Mouse (Mus musculus): ENCODE measurements around the gene Chchd1. TPM values are rescaled to one million over a fixed set of nuclear protein-coding genes. Genes with fewer than 3 reads are reported as not detected.
A peak's percentile ranks its signal among the peaks of the same experiment; 100 is the strongest.

Chchd1 gene
- polyA plus RNA-seq, 1 experiment from 2014 or later, result 234 TPM

- Histone ChIP-seq H3K4me3 (ENCODE audit: low read depth, low read length) (no peak overlapping the region), H3K27ac (ENCODE audit: low read depth) (no peak overlapping the region), H3K36me3 (ENCODE audit: control insufficient read depth, insufficient read depth, low read length) (peaks cover 94% of the 10 kb centered on the region), H3K9me3 (ENCODE audit: control insufficient read depth, low read length) (no peaks in the 10 kb centered on the region), H3K4me1 (replicated peaks; ENCODE audit: control insufficient read depth, insufficient read depth, low read length) (no peaks in the 10 kb centered on the region), H3K27me3 (replicated peaks; ENCODE audit: control insufficient read depth, insufficient read depth, low read length) (no peaks in the 10 kb centered on the region), H3K9ac (ENCODE audit: low read length) (no peak overlapping the region), H3K4me2 (ENCODE audit: low read length) (no peak overlapping the region)
- 20% methylated on average over 5 of the region's 5 CpGs for WGBS
- ATAC-seq (replicated peaks; ENCODE audit: low FRiP score, low TSS enrichment, low read depth) (no peak; the same call in 1 of the 2 replicates), DNase-seq (ENCODE audit: low spot score) (peak; percentile 78)
These were observed 21.2 kb downstream of the Chchd1 start for GRCm38 (mm10) chr14:20724043-20724442.

GRCm38 (mm10) chr14:20725660-20726339 lies 23.0 kb downstream of the Chchd1 start:
- Histone ChIP-seq H3K27ac (ENCODE audit: low read depth) (0 out of 2 replicates have a peak overlapping the region, but pooled peaks have one; percentile 7), H3K4me1 (replicated peaks; ENCODE audit: control insufficient read depth, insufficient read depth, low read length) (no peaks in the 10 kb centered on the region), H3K4me3 (ENCODE audit: low read depth, low read length) (no peak overlapping the region), H3K9ac (ENCODE audit: low read length) (no peak overlapping the region), H3K27me3 (replicated peaks; ENCODE audit: control insufficient read depth, insufficient read depth, low read length) (no peaks in the 10 kb centered on the region), H3K36me3 (ENCODE audit: control insufficient read depth, insufficient read depth, low read length) (peaks cover 96% of the 10 kb centered on the region), H3K9me3 (ENCODE audit: control insufficient read depth, low read length) (no peaks in the 10 kb centered on the region), H3K4me2 (ENCODE audit: low read length) (no peak overlapping the region)
- ATAC-seq (replicated peaks; ENCODE audit: low FRiP score, low TSS enrichment, low read depth) (no peak), DNase-seq (ENCODE audit: low spot score) (peak; percentile 58)
- WGBS, result 49% methylated on average over 6 of the region's 6 CpGs

- H3K27me3 ChIP-seq (replicated peaks; ENCODE audit: control insufficient read depth, insufficient read depth, low read length), result no peaks in the 10 kb centered on the region
- no peaks in the 10 kb centered on the region for H3K9me3 ChIP-seq (ENCODE audit: control insufficient read depth, low read length)
- H3K4me3 ChIP-seq (ENCODE audit: low read depth, low read length), result no peak overlapping the region
- peaks cover 15% of the 10 kb centered on the region for H3K4me1 ChIP-seq (replicated peaks; ENCODE audit: control insufficient read depth, insufficient read depth, low read length)
- no peak for ATAC-seq (replicated peaks; ENCODE audit: low FRiP score, low TSS enrichment, low read depth)
- H3K36me3 ChIP-seq (ENCODE audit: control insufficient read depth, insufficient read depth, low read length), result peaks cover 70% of the 10 kb centered on the region
- DNase-seq (ENCODE audit: low spot score), result no peak
- 94% methylated on average over 9 of the region's 9 CpGs for WGBS
- H3K27ac ChIP-seq (ENCODE audit: low read depth), result no peak overlapping the region
- H3K4me2 ChIP-seq (ENCODE audit: low read length), result no peak overlapping the region
- H3K9ac ChIP-seq (ENCODE audit: low read length), result no peak overlapping the region
These were observed 27.1 kb downstream of the Chchd1 start for GRCm38 (mm10) chr14:20729871-20730270.

GRCm38 (mm10) chr14:20730853-20731602 lies 28.2 kb downstream of the Chchd1 start:
- no peaks in the 10 kb centered on the region for H3K9me3 ChIP-seq (ENCODE audit: control insufficient read depth, low read length)
- peaks cover 20% of the 10 kb centered on the region for H3K4me1 ChIP-seq (replicated peaks; ENCODE audit: control insufficient read depth, insufficient read depth, low read length)
- no peaks in the 10 kb centered on the region for H3K27me3 ChIP-seq (replicated peaks; ENCODE audit: control insufficient read depth, insufficient read depth, low read length)
- H3K9ac ChIP-seq (ENCODE audit: low read length), result no peak overlapping the region
- H3K27ac ChIP-seq (ENCODE audit: low read depth), result no peak overlapping the region
- no peak overlapping the region for H3K4me2 ChIP-seq (ENCODE audit: low read length)
- ATAC-seq (replicated peaks; ENCODE audit: low FRiP score, low TSS enrichment, low read depth) (no peak), DNase-seq (ENCODE audit: low spot score) (no peak)
- H3K36me3 ChIP-seq (ENCODE audit: control insufficient read depth, insufficient read depth, low read length), result peaks cover 65% of the 10 kb centered on the region
- WGBS, result 89% methylated on average over 9 of the region's 9 CpGs
- no peak overlapping the region for H3K4me3 ChIP-seq (ENCODE audit: low read depth, low read length)

- H3K36me3 ChIP-seq (ENCODE audit: control insufficient read depth, insufficient read depth, low read length), result peaks cover 55% of the 10 kb centered on the region
- peak overlapping the region; percentile 94; the same call in 1 of the 2 replicates for H3K27ac ChIP-seq (ENCODE audit: low read depth)
- no peaks in the 10 kb centered on the region for H3K27me3 ChIP-seq (replicated peaks; ENCODE audit: control insufficient read depth, insufficient read depth, low read length)
- DNase-seq (ENCODE audit: low spot score), result peak; percentile 53
- WGBS, result 45% methylated on average over 12 of the region's 12 CpGs
- peak overlapping the region; percentile 90 for H3K9ac ChIP-seq (ENCODE audit: low read length)
- peak overlapping the region; percentile 73 for H3K4me3 ChIP-seq (ENCODE audit: low read depth, low read length)
- peaks cover 20% of the 10 kb centered on the region for H3K4me1 ChIP-seq (replicated peaks; ENCODE audit: control insufficient read depth, insufficient read depth, low read length)
- H3K9me3 ChIP-seq (ENCODE audit: control insufficient read depth, low read length), result no peaks in the 10 kb centered on the region
- peak overlapping the region; percentile 86 for H3K4me2 ChIP-seq (ENCODE audit: low read length)
- ATAC-seq (replicated peaks; ENCODE audit: low FRiP score, low TSS enrichment, low read depth), result no peak
These were observed 30.5 kb downstream of the Chchd1 start for GRCm38 (mm10) chr14:20733041-20733951.

DNA sequence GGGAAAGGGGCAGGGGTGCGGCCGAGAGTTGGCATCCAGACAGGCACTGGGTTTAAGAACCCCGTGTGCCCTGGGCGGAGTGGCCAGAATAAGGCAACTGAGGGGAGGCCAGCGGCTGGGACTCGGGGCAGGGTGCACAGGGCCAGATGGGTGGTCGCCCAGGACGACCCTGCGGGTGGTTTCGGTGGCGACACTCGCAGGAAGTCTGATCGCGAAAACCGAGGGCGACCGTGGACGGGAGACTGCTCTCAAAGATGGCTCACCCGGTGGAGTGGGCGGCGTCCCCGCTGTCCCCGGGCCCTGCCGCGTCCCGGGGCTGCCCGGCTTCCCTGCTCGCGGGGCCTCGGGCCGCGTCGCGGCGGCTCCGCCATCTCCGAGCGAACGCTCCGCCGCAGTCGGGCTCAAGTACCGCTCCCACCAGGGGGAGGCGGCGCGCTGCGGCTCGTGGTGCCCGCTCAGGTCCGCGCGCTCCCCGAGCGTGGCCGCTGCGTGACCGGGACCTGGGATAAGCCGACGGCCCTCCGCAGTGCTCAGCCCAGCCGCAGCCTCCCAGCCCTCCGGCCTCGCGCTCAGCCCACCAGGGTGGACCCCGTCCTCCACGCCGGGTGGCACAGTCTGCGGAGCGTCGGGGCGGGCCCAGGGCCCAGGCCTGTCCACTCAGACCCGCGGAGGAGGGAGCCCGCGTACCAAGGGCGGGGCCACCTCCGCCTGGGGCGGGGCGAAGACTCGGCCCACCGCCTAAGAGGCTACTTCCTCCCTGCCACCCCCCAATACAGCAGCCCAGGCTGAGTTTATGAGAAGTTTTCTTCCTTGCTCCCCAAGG lies 31.4 kb downstream of the Chchd1 start, which contains the start of gene Ndst2:
TSS of gene Ndst2 (minus strand) at position 611 of the 823 bp plus-strand sequence.
- peaks cover 55% of the 10 kb centered on the region for H3K36me3 ChIP-seq (ENCODE audit: control insufficient read depth, insufficient read depth, low read length)

DNA sequence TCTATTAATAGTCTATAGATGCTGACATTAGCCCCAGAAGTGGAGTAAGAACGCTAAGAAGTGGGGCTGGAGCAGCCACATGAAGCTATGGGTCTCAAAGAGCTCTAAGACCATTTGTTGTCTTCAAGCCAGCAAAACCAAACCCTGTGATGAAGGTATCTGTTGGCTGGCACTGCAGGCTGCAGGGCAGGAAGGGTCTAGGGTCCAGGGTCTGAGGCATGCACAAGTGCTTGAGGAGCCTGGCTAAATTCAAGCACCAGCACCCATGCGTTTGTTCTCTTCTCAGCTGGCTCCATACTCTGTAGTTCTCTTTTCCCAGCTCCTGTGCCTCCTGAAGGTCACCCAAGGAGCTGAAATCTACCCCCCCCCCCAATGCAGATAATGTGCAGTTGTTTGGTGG lies 32.2 kb downstream of the Chchd1 start:
- Histone ChIP-seq H3K27ac (ENCODE audit: low read depth) (peak overlapping the region; percentile 94), H3K9me3 (ENCODE audit: control insufficient read depth, low read length) (no peaks in the 10 kb centered on the region), H3K4me1 (replicated peaks; ENCODE audit: control insufficient read depth, insufficient read depth, low read length) (peaks cover 20% of the 10 kb centered on the region), H3K4me2 (ENCODE audit: low read length) (peak overlapping the region; percentile 86), H3K27me3 (replicated peaks; ENCODE audit: control insufficient read depth, insufficient read depth, low read length) (no peaks in the 10 kb centered on the region), H3K9ac (ENCODE audit: low read length) (no peak overlapping the region; the same call in 1 of the 2 replicates), H3K36me3 (ENCODE audit: control insufficient read depth, insufficient read depth, low read length) (peaks cover 55% of the 10 kb centered on the region), H3K4me3 (ENCODE audit: low read depth, low read length) (peak overlapping the region; percentile 73; the same call in 1 of the 2 replicates)
- ATAC-seq (replicated peaks; ENCODE audit: low FRiP score, low TSS enrichment, low read depth) (no peak), DNase-seq (ENCODE audit: low spot score) (no peak)
- 64% methylated on average over 2 of the region's 2 CpGs for WGBS

More for the DNA sequence above, 31.4 kb downstream of the Chchd1 start, which contains the start of gene Ndst2:
- under 1% methylated on average over 76 of the region's 81 CpGs for WGBS
- peak within 1 kb of the TSS; percentile 90 for H3K9ac ChIP-seq (ENCODE audit: low read length)
- H3K27ac ChIP-seq (ENCODE audit: low read depth), result peak within 1 kb of the TSS; percentile 94
- H3K4me1 ChIP-seq (replicated peaks; ENCODE audit: control insufficient read depth, insufficient read depth, low read length), result peaks cover 20% of the 10 kb centered on the region
- DNase-seq (ENCODE audit: low spot score) (peak; percentile 95), ATAC-seq (replicated peaks; ENCODE audit: low FRiP score, low TSS enrichment, low read depth) (peak; percentile 98)
- H3K27me3 ChIP-seq (replicated peaks; ENCODE audit: control insufficient read depth, insufficient read depth, low read length), result no peaks in the 10 kb centered on the region
- peak within 1 kb of the TSS; percentile 86 for H3K4me2 ChIP-seq (ENCODE audit: low read length)
- no peaks in the 10 kb centered on the region for H3K9me3 ChIP-seq (ENCODE audit: control insufficient read depth, low read length)
- peak within 1 kb of the TSS; percentile 73 for H3K4me3 ChIP-seq (ENCODE audit: low read depth, low read length)

All from intestine, embryonic 14.5 days (tissue).